Mouse (Mus musculus): ENCODE measurements around the gene Tlk1.

GRCm38 (mm10) chr2:70663764-70664163 is 161.8 kb downstream of the Tlk1 start:
- no peak for TF ChIP-seq POLR2A (IDR thresholded peaks at IDR 0.05; ENCODE audit: insufficient read length, low read depth)
- TF ChIP-seq TCF12 (IDR thresholded peaks at IDR 0.05; ENCODE audit: insufficient read depth, poor library complexity, severe bottlenecking): no peak
- no peak for TF ChIP-seq USF1 (IDR thresholded peaks at IDR 0.05; ENCODE audit: low read depth)

Data from myocyte (in vitro differentiated cells).